Mouse (Mus musculus) kidney, adult 2 months (tissue): Measurements from ENCODE around the gene Setd1a. TPM values are rescaled to one million over a fixed set of nuclear protein-coding genes. Genes with fewer than 3 reads are reported as not detected.

Source experiments
- DNase-seq: peaks from one replicate; pipeline ENCODE4 v3.0.0; 2021
- H3K27ac ChIP-seq: fragments of 200-500 bp; 2 replicates; pipeline ENCODE4 v1.5.1; 2012; ENCODE audit warnings: low read depth, low read length, control low read depth, inconsistent platforms; ENCODE audit not compliant: insufficient read depth
- H3K27me3 ChIP-seq: fragments of 200-500 bp; replicated peaks from 2 replicates; pipeline ENCODE4 v1.6.1; 2012; ENCODE audit warnings: mild to moderate bottlenecking, moderate library complexity, low read length, inconsistent platforms; ENCODE audit not compliant: control insufficient read depth, insufficient read depth
- H3K36me3 ChIP-seq: fragments of 200-500 bp; 2 replicates; pipeline ENCODE4 v1.6.1; 2012; ENCODE audit warnings: mild to moderate bottlenecking, moderate library complexity, low read length, inconsistent platforms; ENCODE audit not compliant: control insufficient read depth, insufficient read depth
- H3K4me1 ChIP-seq: fragments of 200-500 bp; 2 replicates; pipeline ENCODE4 v1.6.1; 2011; ENCODE audit warnings: low read length; ENCODE audit not compliant: control insufficient read depth, insufficient read depth
- H3K4me3 ChIP-seq: fragments of 200-500 bp; 2 replicates; pipeline ENCODE4 v1.5.1; 2011; ENCODE audit warnings: mild to moderate bottlenecking, low read depth, low read length, control low read depth; ENCODE audit not compliant: insufficient read depth
- CTCF ChIP-seq: fragments of 200-500 bp; conservative IDR thresholded peaks from 2 replicates; pipeline ENCODE4 v1.5.1; 2011; ENCODE audit warnings: low read depth, mild to moderate bottlenecking, control low read depth, low read length, moderate library complexity, mixed read lengths; ENCODE audit not compliant: insufficient read depth, insufficient read length
- POLR2A ChIP-seq: fragments of 200-500 bp; IDR thresholded peaks from one replicate; pipeline ENCODE4 v1.6.1; 2011; ENCODE audit warnings: low read depth, low read length, control low read depth
- WGBS: fragments of 180-500 bp; shearing (Covaris S2); methylation state at CpG from one replicate; pipeline ENCODE4 v1.1.7; 2018; 5-methylcytosine and 5-hydroxymethylcytosine counted together
- polyA plus RNA-seq: library from polyadenylated mRNA; depleted of rRNA; stranded (reverse); fragments of >200 nt; gene quantifications from 2 replicates; pipeline ENCODE4 v1.2.3, GENCODE M21; 2012; rRNA removed

The Setd1a gene
- polyA plus RNA-seq, 1 experiment, result 10.9 TPM

DNA sequence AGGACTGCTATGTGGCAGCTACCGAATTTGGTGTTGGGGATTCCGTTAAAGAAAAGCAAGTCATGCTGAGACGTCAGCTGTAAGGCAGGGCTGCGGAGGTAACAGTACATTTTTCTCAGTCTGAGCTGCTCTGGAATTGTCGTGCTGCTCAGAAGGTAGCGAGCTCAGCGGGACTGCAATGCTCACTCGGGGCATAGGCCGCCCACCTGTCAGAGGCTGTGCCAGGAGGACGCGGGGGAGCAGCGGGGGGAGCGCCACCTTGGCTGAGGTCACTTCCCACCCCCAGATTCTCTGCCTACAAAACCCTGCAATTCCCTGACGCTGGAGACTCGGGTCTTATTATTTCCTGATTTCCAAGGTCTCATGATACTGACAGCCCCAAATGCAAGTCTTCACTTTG, 64.4 kb downstream of the Setd1a start:
- H3K4me1 ChIP-seq, result peaks cover 4% of the 10 kb centered on the region; the same call in 1 of the 2 replicates
- H3K4me3 ChIP-seq, result peak overlapping the region; percentile 89
- no peaks in the 10 kb centered on the region for H3K27me3 ChIP-seq
- DNase-seq, result no peak
- H3K36me3 ChIP-seq, result no peaks in the 10 kb centered on the region
- WGBS, result 2% methylated on average over 15 of the region's 15 CpGs
- peak overlapping the region; percentile 94 for H3K27ac ChIP-seq
- TF ChIP-seq POLR2A (no peak), CTCF (no peak)

GRCm38 (mm10) chr7:127841340-127842000, 65.0 kb downstream of the Setd1a start:
- TF ChIP-seq POLR2A (peak; percentile 46), CTCF (no peak)
- H3K4me1 ChIP-seq, result peaks cover 4% of the 10 kb centered on the region; the same call in 1 of the 2 replicates
- H3K27me3 ChIP-seq, result no peaks in the 10 kb centered on the region
- DNase-seq, result peak; percentile 96
- H3K36me3 ChIP-seq, result no peaks in the 10 kb centered on the region
- WGBS, result under 1% methylated on average over 46 of the region's 46 CpGs
- peak overlapping the region; percentile 94 for H3K27ac ChIP-seq
- H3K4me3 ChIP-seq, result peak overlapping the region; percentile 89

GRCm38 (mm10) chr7:127842001-127842718, 65.7 kb downstream of the Setd1a start:
- Histone ChIP-seq H3K4me3 (peak overlapping the region; percentile 89), H3K4me1 (peaks cover 4% of the 10 kb centered on the region; the same call in 1 of the 2 replicates), H3K27me3 (no peaks in the 10 kb centered on the region), H3K27ac (peak overlapping the region; percentile 94), H3K36me3 (no peaks in the 10 kb centered on the region)
- WGBS, result under 1% methylated on average over 40 of the region's 40 CpGs
- no peak for TF ChIP-seq CTCF
- peak; percentile 78 for TF ChIP-seq POLR2A
- peak; percentile 93 for DNase-seq

Other genes with a start within 250 kb of the Setd1a start
- gene Tmem265, start 215.3 kb upstream of the Setd1a start, polyA plus RNA-seq, result not detected in 2 replicates
- 53.6 and 65.6 TPM in 2 replicates for gene Phkg2, start 203.3 kb upstream of the Setd1a start, polyA plus RNA-seq
- 17.1 and 18.6 TPM in 2 replicates for gene Ccdc189, start 188.1 kb upstream of the Setd1a start, polyA plus RNA-seq
- 24.7 and 25.7 TPM in 2 replicates for gene Rnf40, start 187.9 kb upstream of the Setd1a start, polyA plus RNA-seq
- gene Zfp629, start 160.9 kb upstream of the Setd1a start, polyA plus RNA-seq, result 12.3 and 16.9 TPM in 2 replicates
- gene Bcl7c, start 67.7 kb upstream of the Setd1a start, polyA plus RNA-seq, result 24.5 and 25.9 TPM in 2 replicates
- gene Ctf1, start 63.9 kb upstream of the Setd1a start, polyA plus RNA-seq, result 19.4 and 20.6 TPM in 2 replicates
- not detected in 2 replicates for gene Ctf2, start 44.5 kb upstream of the Setd1a start, polyA plus RNA-seq
- 14.6 and 20.8 TPM in 2 replicates for gene Fbxl19, start 32.1 kb upstream of the Setd1a start, polyA plus RNA-seq
- 28.2 and 34.6 TPM in 2 replicates for gene Orai3, start 6.9 kb upstream of the Setd1a start, polyA plus RNA-seq
- not detected in 2 replicates for gene Gm49388, start 8.9 kb downstream of the Setd1a start, polyA plus RNA-seq
- gene Hsd3b7, start 23.9 kb downstream of the Setd1a start, polyA plus RNA-seq, result 45.0 and 49.3 TPM in 2 replicates
- 60.7 and 66.5 TPM in 2 replicates for gene Stx4a, start 47.6 kb downstream of the Setd1a start, polyA plus RNA-seq
- gene Stx1b, start 47.9 kb downstream of the Setd1a start, polyA plus RNA-seq, result 2.3 and 2.4 TPM in 2 replicates
- gene Zfp646, start 99.6 kb downstream of the Setd1a start, polyA plus RNA-seq, result 11.9 and 14.3 TPM in 2 replicates
- 4.2 and 4.3 TPM in 2 replicates for gene Zfp668, start 100.2 kb downstream of the Setd1a start, polyA plus RNA-seq
- 5.1 and 7.5 TPM in 2 replicates for gene Prss53, start 114.3 kb downstream of the Setd1a start, polyA plus RNA-seq
- gene Gm21974, start 118.8 kb downstream of the Setd1a start, polyA plus RNA-seq, result not detected in 2 replicates
- gene Vkorc1, start 118.9 kb downstream of the Setd1a start, polyA plus RNA-seq, result 289 and 293 TPM in 2 replicates
- gene Bckdk, start 127.4 kb downstream of the Setd1a start, polyA plus RNA-seq, result 148 and 163 TPM in 2 replicates
- gene Kat8, start 135.8 kb downstream of the Setd1a start, polyA plus RNA-seq, result 11.8 and 12.2 TPM in 2 replicates
- 745 and 858 TPM in 2 replicates for gene Prss8, start 153.4 kb downstream of the Setd1a start, polyA plus RNA-seq
- 21.9 and 28.4 TPM in 2 replicates for gene Prss36, start 170.1 kb downstream of the Setd1a start, polyA plus RNA-seq
- gene Fus, start 190.8 kb downstream of the Setd1a start, polyA plus RNA-seq, result 183 and 196 TPM in 2 replicates
- gene Pycard, start 217.2 kb downstream of the Setd1a start, polyA plus RNA-seq, result 52.8 and 60.0 TPM in 2 replicates
- 0.29 and 2.8 TPM in 2 replicates for gene Trim72, start 227.3 kb downstream of the Setd1a start, polyA plus RNA-seq